Comparison of ENCODE assay signal across 9 mouse cellular contexts in genomic region chr16:60604613-60605012, GRCm38 (mm10). TPM values are rescaled to one million over a fixed set of nuclear protein-coding genes. Genes with fewer than 3 reads are reported as not detected.
A peak's percentile ranks its signal among the peaks of the same experiment; 100 is the strongest.
DNase-seq lines count a peak whose midpoint lies in the region; ATAC-seq and TF ChIP-seq lines count a peak whose summit lies in the region.
"Had no signal": no experiment of that assay in that cellular context is flagged by ENCODE, and none has a peak within 500 bp of the region (broad histone marks: within the 10 kb centered on the region; RNA-seq: fewer than 3 reads in every experiment).

No protein-coding gene starts in this region.

- no peak for TF ChIP-seq POLR2A in heart, adult 2 months (IDR thresholded peaks at IDR 0.05; ENCODE audit: insufficient read depth, low read depth, low read length)
- no peak for TF ChIP-seq POLR2A in cortical plate, adult 2 months (IDR thresholded peaks at IDR 0.05; ENCODE audit: extremely low read depth, insufficient read depth, low read length)

- peaks cover 14% of the 10 kb centered on the region; the same call in 1 of the 2 replicates for H3K4me1 ChIP-seq in heart, postnatal 0 days (ENCODE audit: control insufficient read depth, insufficient read depth)
- H3K4me1 ChIP-seq in heart, adult 2 months (ENCODE audit: control insufficient read depth, insufficient read depth, low read length), result no peaks in the 10 kb centered on the region
- H3K4me1 ChIP-seq in cortical plate, adult 2 months (ENCODE audit: control insufficient read depth, insufficient read depth, low read length), result no peaks in the 10 kb centered on the region
- H3K4me1 ChIP-seq in hindbrain, embryonic 12.5 days, result peaks cover 9% of the 10 kb centered on the region
- peaks cover 6% of the 10 kb centered on the region; the same call in 1 of the 2 replicates for H3K4me1 ChIP-seq in neural tube, embryonic 12.5 days

- H3K36me3 ChIP-seq in heart, postnatal 0 days (replicated peaks; ENCODE audit: control insufficient read depth, insufficient read depth, low read length), result no peaks in the 10 kb centered on the region
- H3K36me3 ChIP-seq in heart, adult 2 months (ENCODE audit: control insufficient read depth, insufficient read depth, low read length), result no peaks in the 10 kb centered on the region
- H3K36me3 ChIP-seq in hindbrain, embryonic 12.5 days, result no peaks in the 10 kb centered on the region
- no peaks in the 10 kb centered on the region for H3K36me3 ChIP-seq in neural tube, embryonic 12.5 days

- H3K79me2 ChIP-seq in heart, adult 2 months (replicated peaks; ENCODE audit: control insufficient read depth, insufficient read depth, low read length), result no peaks in the 10 kb centered on the region

- H3K9me3 ChIP-seq in heart, postnatal 0 days (replicated peaks; ENCODE audit: control insufficient read depth, low read length), result no peaks in the 10 kb centered on the region
- H3K9me3 ChIP-seq in hindbrain, embryonic 12.5 days (replicated peaks), result no peaks in the 10 kb centered on the region
- H3K9me3 ChIP-seq in neural tube, embryonic 12.5 days, result no peaks in the 10 kb centered on the region

- peaks cover 36% of the 10 kb centered on the region for H3K27me3 ChIP-seq in heart, postnatal 0 days (ENCODE audit: control insufficient read depth, insufficient read depth, low read length)
- H3K27me3 ChIP-seq in heart, adult 2 months (ENCODE audit: control insufficient read depth, insufficient read depth, low read length), result peaks cover 2% of the 10 kb centered on the region; the same call in 1 of the 2 replicates
- peaks cover 12% of the 10 kb centered on the region for H3K27me3 ChIP-seq in hindbrain, embryonic 12.5 days
- peaks cover 9% of the 10 kb centered on the region for H3K27me3 ChIP-seq in neural tube, embryonic 12.5 days (replicated peaks)

- H3K27ac ChIP-seq in heart, postnatal 0 days (ENCODE audit: low read depth), result no peak overlapping the region
- no peak overlapping the region for H3K27ac ChIP-seq in heart, adult 2 months
- H3K27ac ChIP-seq in cortical plate, adult 2 months (ENCODE audit: insufficient read depth, low read length), result peak overlapping the region; percentile 55
- no peak overlapping the region for H3K27ac ChIP-seq in hindbrain, embryonic 12.5 days
- no peak overlapping the region for H3K27ac ChIP-seq in neural tube, embryonic 12.5 days

- H3K4me3 ChIP-seq in heart, postnatal 0 days (ENCODE audit: low read depth, low read length), result peak overlapping the region; percentile 32; the same call in 1 of the 2 replicates
- H3K4me3 ChIP-seq in heart, adult 2 months, result no peak overlapping the region
- peak overlapping the region; percentile 74 for H3K4me3 ChIP-seq in cortical plate, adult 2 months (ENCODE audit: insufficient read depth, low read length)
- peak overlapping the region; percentile 56 for H3K4me3 ChIP-seq in hindbrain, embryonic 12.5 days
- H3K4me3 ChIP-seq in neural tube, embryonic 12.5 days, result peak overlapping the region; percentile 50

- DNase-seq in heart, postnatal 0 days (ENCODE audit: low spot score), result no peak
- no peak for DNase-seq in heart, adult 2 months
- no peak for DNase-seq in testis, postnatal 10 days (ENCODE audit: low spot score)
- no peak for DNase-seq in thymus, postnatal 36 days

- WGBS in heart, postnatal 0 days, result 2% methylated on average over 10 of the region's 10 CpGs
- whole genome bisulfite sequencing in heart, adult 2 months, result 5% methylated on average over 10 of the region's 10 CpGs
- WGBS in hindbrain, embryonic 12.5 days, result 2% methylated on average over 10 of the region's 10 CpGs
- WGBS in neural tube, embryonic 12.5 days, result 3% methylated on average over 10 of the region's 10 CpGs

- intact Hi-C loops in heart, adult 2 months (cut with DNase I), result no loop called here

- H3K9ac ChIP-seq in heart, postnatal 0 days (replicated peaks; ENCODE audit: low read depth, low read length), result no peak overlapping the region
- no peak overlapping the region for H3K9ac ChIP-seq in heart, adult 2 months (ENCODE audit: low read depth, low read length)
- peak overlapping the region; percentile 59 for H3K9ac ChIP-seq in hindbrain, embryonic 12.5 days
- H3K9ac ChIP-seq in neural tube, embryonic 12.5 days, result peak overlapping the region; percentile 50

- no peak for ATAC-seq in heart, postnatal 0 days (ENCODE audit: insufficient read depth, low read depth)
- peak; percentile 4; the same call in 1 of the 2 replicates for ATAC-seq in hindbrain, embryonic 12.5 days (ENCODE audit: low FRiP score)
- ATAC-seq in neural tube, embryonic 12.5 days (ENCODE audit: low FRiP score, low read depth), result no peak
- no peak for ATAC-seq in megakaryocyte-erythroid progenitor cell, adult 5-6 weeks (replicated peaks; ENCODE audit: low FRiP score, low TSS enrichment, poor library complexity, severe bottlenecking)

- no peak for TF ChIP-seq EP300 in heart, postnatal 0 days (IDR thresholded peaks at IDR 0.05; ENCODE audit: low read depth)
- no peak for TF ChIP-seq EP300 in heart, adult 2 months (IDR thresholded peaks at IDR 0.05; ENCODE audit: insufficient read depth, low read depth, low read length)

- H3K4me2 ChIP-seq in heart, postnatal 0 days (ENCODE audit: low read depth, low read length), result peak overlapping the region; percentile 57
- peak overlapping the region; percentile 97 for H3K4me2 ChIP-seq in hindbrain, embryonic 12.5 days (replicated peaks)
- peak overlapping the region; percentile 96 for H3K4me2 ChIP-seq in neural tube, embryonic 12.5 days (replicated peaks)

- TF ChIP-seq CTCF in heart, postnatal 0 days (IDR thresholded peaks at IDR 0.05; ENCODE audit: low read depth), result no peak
- TF ChIP-seq CTCF in heart, adult 2 months (IDR thresholded peaks at IDR 0.05), result no peak
- no peak for TF ChIP-seq CTCF in cortical plate, adult 2 months (IDR thresholded peaks at IDR 0.05; ENCODE audit: extremely low read depth, insufficient read depth, low read length)

RNA-seq across cellular contexts. Expression of gene Epha6, which starts 0.7 kb away (rescaled TPM):
- total RNA-seq in heart, postnatal 0 days (2014; rRNA removed; ENCODE audit: low replicate concordance), result not detected in 2 replicates
- not detected in 2 replicates for polyA plus RNA-seq in heart, postnatal 0 days (2015; fragmentation: Nextera tagmentation; extraction: Ambion mirVana)
- not detected for total RNA-seq in heart, adult 2 months (2021)
- 0.04 and 0.15 TPM in 2 replicates for polyA plus RNA-seq in heart, adult 2 months (2012; rRNA removed)
- polyA plus RNA-seq in cortical plate, adult 2 months (2012; rRNA removed), result 8.5 and 10.6 TPM in 2 replicates
- polyA plus RNA-seq in hindbrain, embryonic 12.5 days (2016; fragmentation: Nextera tagmentation; extraction: Ambion mirVana), result 4.2 and 5.1 TPM in 2 replicates
- 4.2 and 4.4 TPM in 2 replicates for polyA plus RNA-seq in neural tube, embryonic 12.5 days (2016; fragmentation: Nextera tagmentation; extraction: Ambion mirVana)
- not detected in 2 replicates for total RNA-seq in megakaryocyte-erythroid progenitor cell, adult 5-6 weeks (2014; fragmentation: Nextera tagmentation)
- not detected in 2 replicates for total RNA-seq in megakaryocyte-erythroid progenitor cell, adult 5-6 weeks (2017)
- total RNA-seq: MEL had no signal

Comparison
In these comparisons a context has a peak if more than half of its experiments do, and no peak if none do; other contexts are left out.
1. H3K9ac ChIP-seq: peak in hindbrain, embryonic 12.5 days (single experiment) and neural tube, embryonic 12.5 days (single experiment); none in heart, postnatal 0 days (single experiment) and heart, adult 2 months (single experiment).
2. Peak in every context shown above with its lines, with median percentiles within 50 percentile points of each other: H3K4me2 ChIP-seq.